Mouse (Mus musculus): ENCODE data around the gene Cyp17a1.

DNA sequence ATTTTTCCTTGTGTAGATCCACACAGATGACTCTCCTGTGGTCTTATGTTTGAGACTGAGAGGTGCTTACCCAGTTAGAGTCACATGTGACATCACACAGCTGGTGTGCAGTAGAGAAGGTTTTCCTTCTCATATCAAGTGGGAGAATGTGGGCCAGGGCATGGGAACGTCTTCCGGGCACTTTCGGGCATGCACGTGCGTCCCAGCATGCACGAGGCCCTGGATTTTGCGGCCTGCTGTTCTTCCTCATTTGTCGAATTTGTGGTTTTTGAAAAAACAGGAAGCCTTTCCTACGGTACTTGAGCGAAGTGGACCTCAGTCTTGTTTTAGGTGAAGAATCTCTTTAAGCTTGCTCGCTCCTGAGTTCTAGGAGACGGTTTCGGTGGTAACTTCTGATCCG lies 24.4 kb downstream of the Cyp17a1 start:
- TF ChIP-seq CTCF (IDR thresholded peaks at IDR 0.05; ENCODE audit: borderline replicate concordance, extremely low read depth, insufficient read depth, insufficient read length), result no peak
- no peak for TF ChIP-seq POLR2A (IDR thresholded peaks at IDR 0.05; ENCODE audit: borderline replicate concordance, extremely low read depth, insufficient read depth, insufficient read length, poor library complexity, severe bottlenecking)
